Mouse (Mus musculus) cortical plate, adult 2 months (tissue): ENCODE results near the gene Cmtm2b.

Experiments
- CTCF ChIP-seq: fragments of 200-500 bp; IDR thresholded peaks from 2 replicates; pipeline ENCODE4 v1.5.1; 2011; ENCODE audit warnings: mild to moderate bottlenecking, control low read depth, low read length; ENCODE audit not compliant: insufficient read depth; ENCODE audit errors: extremely low read depth
- POLR2A ChIP-seq: fragments of 200-500 bp; IDR thresholded peaks from 2 replicates; pipeline ENCODE4 v1.6.1; 2011; ENCODE audit warnings: mild to moderate bottlenecking, low read length, control low read depth; ENCODE audit not compliant: insufficient read depth; ENCODE audit errors: extremely low read depth

DNA sequence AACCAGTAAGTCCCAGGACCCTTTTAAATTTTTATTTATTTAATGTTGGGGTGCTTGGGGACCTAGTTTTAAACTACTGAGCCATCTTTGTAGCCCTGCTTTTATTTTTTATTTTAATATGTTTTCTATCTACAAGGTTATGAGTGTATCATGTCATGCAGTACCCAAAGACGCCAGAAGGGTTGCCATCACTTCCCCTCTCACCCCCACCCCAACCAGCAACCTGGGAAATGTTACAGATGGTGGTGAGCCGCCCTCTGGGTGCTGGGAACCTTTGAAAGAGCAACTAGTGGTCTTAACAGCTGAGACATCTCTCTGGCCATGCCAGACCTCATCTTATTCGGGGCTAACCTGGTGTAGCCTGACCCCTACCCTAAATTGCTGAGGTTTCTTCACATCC, 15.9 kb downstream of the Cmtm2b start:
- TF ChIP-seq CTCF: no peak
- no peak for TF ChIP-seq POLR2A
